Comparison of ENCODE assay signal across 8 mouse cellular contexts in the genomic region with DNA sequence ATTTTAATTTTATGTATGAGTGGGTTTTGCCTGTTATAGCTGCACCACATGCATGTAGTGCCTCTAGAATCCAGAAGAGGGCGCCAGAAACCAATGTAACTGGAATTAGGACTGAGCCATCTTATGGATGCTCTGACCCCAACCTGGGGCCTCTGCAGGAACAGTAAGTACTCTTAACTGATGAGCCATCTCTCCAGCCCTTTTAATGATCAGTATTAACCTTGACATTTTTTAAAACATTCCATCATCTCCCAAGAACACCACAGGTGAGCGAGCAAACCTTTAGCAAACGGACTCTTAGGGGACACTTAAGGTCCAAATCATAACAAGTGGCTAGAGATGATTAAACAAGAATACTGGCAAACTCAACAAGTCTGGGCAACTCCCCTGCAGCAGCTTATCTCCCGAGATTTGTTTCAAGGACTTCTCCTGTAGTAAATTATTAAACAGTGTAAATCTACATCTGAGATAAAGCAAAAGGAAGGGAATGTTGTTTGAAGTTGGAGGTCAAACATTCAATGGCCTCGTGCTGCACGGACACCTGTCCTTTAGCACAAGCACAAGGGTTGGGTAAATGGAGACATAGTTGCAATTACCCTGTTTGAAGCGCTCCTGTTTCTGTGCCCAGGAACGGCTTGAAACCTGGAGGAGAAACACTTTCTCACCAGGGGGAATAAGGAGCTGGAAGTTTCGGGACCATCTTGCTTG.
DNase-seq lines count a peak whose midpoint lies in the region; ATAC-seq lines count a peak whose summit lies in the region.

No protein-coding gene starts in this region.

- no peaks in the 10 kb centered on the region for H3K27me3 ChIP-seq in forebrain, embryonic 15.5 days
- H3K27me3 ChIP-seq in stomach, embryonic 16.5 days (ENCODE audit: control insufficient read depth, insufficient read depth, low read length) = no peaks in the 10 kb centered on the region

- 77% methylated on average over 9 of the region's 9 CpGs for WGBS in forebrain, embryonic 15.5 days
- 39% methylated on average over 9 of the region's 9 CpGs for WGBS in stomach, embryonic 16.5 days

- no peak overlapping the region for H3K9ac ChIP-seq in forebrain, embryonic 15.5 days (replicated peaks)
- H3K9ac ChIP-seq in stomach, embryonic 16.5 days (ENCODE audit: low read length) = no peak overlapping the region

- no peaks in the 10 kb centered on the region for H3K4me1 ChIP-seq in forebrain, embryonic 15.5 days
- no peaks in the 10 kb centered on the region; the same call in 1 of the 2 replicates for H3K4me1 ChIP-seq in stomach, embryonic 16.5 days (ENCODE audit: control insufficient read depth, insufficient read depth, low read length)

- H3K4me2 ChIP-seq in forebrain, embryonic 15.5 days (replicated peaks) = no peak overlapping the region
- H3K4me2 ChIP-seq in stomach, embryonic 16.5 days (ENCODE audit: low read depth, low read length) = no peak overlapping the region

- H3K36me3 ChIP-seq in forebrain, embryonic 15.5 days = no peaks in the 10 kb centered on the region
- H3K36me3 ChIP-seq in stomach, embryonic 16.5 days (ENCODE audit: control insufficient read depth, insufficient read depth, low read length) = no peaks in the 10 kb centered on the region

- H3K27ac ChIP-seq in forebrain, embryonic 15.5 days (replicated peaks) = no peak overlapping the region
- peak overlapping the region; percentile 81 for H3K27ac ChIP-seq in stomach, embryonic 16.5 days (ENCODE audit: low read length)

- H3K9me3 ChIP-seq in forebrain, embryonic 15.5 days = no peaks in the 10 kb centered on the region
- no peaks in the 10 kb centered on the region for H3K9me3 ChIP-seq in stomach, embryonic 16.5 days (replicated peaks; ENCODE audit: control insufficient read depth, low read length)

- peak; percentile 20 for DNase-seq in gastrocnemius, adult 18-20 months (ENCODE audit: low spot score)
- no peak for DNase-seq in gastrocnemius, postnatal 25 days
- DNase-seq in B cell, adult 2 months = peak; percentile 81 to 83
- peak; percentile 40 for DNase-seq in adrenal gland, adult 8-10 months
- DNase-seq in kidney, postnatal 14 days = peak; percentile 80
- peak; percentile 81 for DNase-seq in lung, postnatal 25 days (ENCODE audit: low spot score)

- ATAC-seq in forebrain, embryonic 15.5 days (replicated peaks) = peak; percentile 46; the same call in 1 of the 2 replicates
- ATAC-seq in stomach, embryonic 16.5 days (ENCODE audit: insufficient read depth, low FRiP score) = peak; percentile 72

- H3K4me3 ChIP-seq in forebrain, embryonic 15.5 days = no peak overlapping the region
- no peak overlapping the region for H3K4me3 ChIP-seq in stomach, embryonic 16.5 days (replicated peaks; ENCODE audit: low read length)
